Mouse (Mus musculus) cerebellum, adult 9-11 months (tissue): ENCODE measurements around the gene Dnaaf1.

Source experiments
- DNase-seq: peaks from one replicate; pipeline ENCODE4 v3.0.0; 2022

The Dnaaf1 gene

DNA sequence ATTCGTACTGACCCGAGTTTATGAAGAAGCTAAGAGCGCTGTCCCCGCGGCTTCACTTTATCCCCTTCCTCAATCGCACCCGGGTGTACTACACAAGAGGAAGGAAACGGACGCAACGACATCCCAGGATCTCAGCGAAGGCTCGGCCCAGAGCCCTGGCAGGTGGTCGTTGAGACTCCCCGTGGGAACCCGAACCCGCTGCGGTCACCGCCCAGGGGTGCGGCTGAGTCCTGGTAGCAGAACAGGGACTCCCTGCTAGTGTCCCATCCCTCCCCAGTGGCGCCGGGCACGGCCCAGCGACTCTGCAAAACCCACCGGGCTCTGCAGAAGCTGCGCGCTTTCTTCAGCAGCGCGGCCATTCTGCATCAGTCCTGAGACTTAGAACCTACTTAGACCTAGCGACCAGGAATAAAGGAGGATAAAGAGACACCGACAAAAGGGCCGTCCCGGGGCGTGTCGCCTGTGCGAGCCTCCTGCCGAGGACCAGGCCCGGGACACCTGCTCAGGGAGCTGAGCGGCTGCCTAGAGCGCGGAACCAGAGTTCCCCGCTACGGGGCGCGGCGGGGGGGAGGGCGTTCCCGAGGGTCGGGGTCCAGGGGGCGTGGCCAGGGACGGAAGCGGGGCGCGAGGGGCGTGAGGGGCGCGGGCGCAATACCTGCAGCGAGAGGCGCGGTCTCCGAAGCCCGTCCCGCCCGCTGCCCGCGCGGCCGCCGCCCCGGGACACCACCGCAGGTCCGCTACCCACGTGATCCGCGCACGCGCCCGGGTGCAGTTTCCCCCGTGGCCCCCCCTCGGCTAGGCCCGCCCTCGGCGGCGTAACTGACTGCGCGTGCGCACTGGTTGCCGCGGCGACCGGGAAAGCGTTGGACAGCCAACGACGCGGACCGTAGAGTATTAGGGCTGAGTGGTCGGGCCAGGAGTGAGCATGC is at the start of gene Dnaaf1, which contains the start of gene Hsdl1:
Gene Dnaaf1, plus strand, starts transcription at position 799 of the 929 bp plus-strand sequence.
Gene Hsdl1, minus strand, starts transcription at position 747 of the 929 bp plus-strand sequence.
- peak; percentile 94 for DNase-seq

DNA sequence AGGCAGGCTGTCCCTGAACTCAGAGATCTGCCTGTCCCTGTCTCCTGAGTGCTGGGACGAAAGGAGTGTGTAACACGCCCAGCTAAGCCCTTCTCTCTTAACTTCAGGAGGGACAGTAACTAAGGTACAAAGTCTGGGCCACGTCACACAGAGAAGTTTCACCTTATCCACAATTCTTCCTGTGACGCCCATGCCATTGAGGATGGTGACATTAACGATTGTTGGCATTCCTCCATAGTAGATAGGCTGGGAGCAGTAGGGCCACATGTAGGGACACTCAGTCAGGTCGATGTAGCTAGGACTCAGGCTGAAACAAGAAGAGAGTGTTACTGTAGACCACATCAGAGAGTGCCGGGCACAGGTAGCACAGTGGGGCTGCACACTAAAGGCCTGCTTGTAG is 46.3 kb upstream of the Dnaaf1 start:
- no peak for DNase-seq

- DNase-seq: no peak
Observed at GRCm38 (mm10) chr8:119530937-119531336, 44.1 kb upstream of the Dnaaf1 start.

DNA sequence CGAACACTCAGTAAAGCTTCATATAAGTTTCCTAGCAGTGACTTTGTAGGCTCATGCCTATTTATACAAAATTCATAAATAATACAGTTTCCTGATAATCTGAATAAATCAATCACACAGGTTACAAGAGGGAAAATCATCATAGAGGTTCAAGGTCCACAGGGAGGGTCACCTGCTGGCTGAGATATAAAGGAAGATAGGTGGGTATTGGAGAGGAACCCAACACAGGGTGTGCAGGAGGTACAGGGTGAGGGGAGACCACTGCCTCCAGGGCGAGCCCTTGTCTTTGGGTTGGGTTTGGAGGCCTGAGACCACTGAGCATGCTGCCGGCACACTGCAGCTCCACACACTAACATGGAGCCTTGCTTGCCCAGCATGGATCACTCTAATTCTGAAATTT is 43.6 kb upstream of the Dnaaf1 start:
- DNase-seq: no peak

GRCm38 (mm10) chr8:119531973-119532372 is 43.1 kb upstream of the Dnaaf1 start:
- DNase-seq: no peak

GRCm38 (mm10) chr8:119544606-119545005 is 30.4 kb upstream of the Dnaaf1 start:
- DNase-seq: no peak

DNA sequence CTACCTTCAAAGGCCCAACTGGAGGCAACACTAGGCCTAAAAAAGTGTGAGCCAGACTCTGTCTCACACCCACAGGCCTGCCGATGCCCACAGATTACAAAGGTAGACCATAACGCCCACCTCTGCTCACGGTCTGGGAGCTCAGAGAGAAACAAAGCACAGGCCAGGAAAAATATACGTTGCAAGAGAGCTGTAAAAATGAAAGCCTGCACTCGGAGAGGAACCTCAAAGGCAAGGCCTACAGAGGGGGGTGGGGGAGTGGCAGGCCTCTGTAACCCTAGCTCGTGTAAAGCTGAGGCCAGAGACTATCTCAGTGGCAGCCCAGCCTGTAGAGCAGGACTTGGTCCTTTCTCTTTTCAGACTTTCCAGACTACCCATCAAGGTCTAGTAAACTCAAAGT is 29.9 kb upstream of the Dnaaf1 start:
- no peak for DNase-seq

DNA sequence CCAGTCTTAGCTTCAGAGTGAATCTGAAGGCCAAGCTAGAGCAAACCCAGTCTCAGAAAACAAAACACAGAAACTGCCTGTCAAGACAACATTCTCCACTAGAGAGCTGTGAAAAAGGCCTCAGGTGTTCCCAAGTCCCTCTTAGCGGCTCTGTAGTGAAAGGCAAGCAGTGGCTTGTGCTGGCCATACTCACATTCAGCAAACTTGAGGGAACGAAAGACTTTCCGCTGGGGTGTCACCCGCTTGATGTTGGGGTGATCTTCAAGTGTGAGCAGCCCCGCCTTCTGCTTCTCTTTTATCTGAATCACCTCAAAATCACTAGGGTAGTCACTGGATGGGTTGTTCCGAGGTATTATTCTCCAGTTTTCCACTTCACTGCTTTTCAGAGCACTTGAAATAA is 29.2 kb upstream of the Dnaaf1 start:
- DNase-seq: no peak

DNA sequence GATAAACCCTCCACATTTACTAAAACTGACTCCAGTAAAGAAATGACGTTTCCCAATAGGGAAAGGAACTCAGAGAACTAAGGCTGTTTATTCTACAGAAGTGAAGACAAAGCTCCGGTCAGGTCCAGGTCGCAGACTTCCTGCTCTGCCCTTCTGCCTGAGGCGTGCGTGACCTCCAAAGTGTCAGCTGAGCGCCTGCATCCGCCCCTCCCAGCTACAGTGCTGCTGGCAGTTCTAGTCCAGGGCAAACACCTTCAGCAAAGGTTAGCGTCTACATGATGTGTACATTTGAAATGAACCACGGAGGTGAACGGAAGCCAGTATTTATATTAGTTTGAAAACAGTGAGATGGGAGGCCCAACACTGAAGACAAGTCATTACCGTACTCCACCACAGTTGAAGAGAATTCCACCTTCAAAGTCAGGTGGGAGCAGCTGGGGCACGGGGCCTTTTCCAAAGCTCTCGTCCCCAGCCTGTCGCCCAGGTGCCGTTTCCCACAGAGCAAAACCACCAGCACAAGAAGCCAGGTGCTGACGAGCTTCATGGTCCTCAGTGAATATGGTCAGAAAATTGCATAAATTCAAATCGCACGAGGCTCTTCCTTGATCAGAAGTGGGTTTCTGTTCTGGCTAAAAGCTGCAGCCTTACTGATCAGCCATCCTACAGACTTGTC is 27.9 kb upstream of the Dnaaf1 start:
- no peak for DNase-seq

GRCm38 (mm10) chr8:119548560-119549113 is 26.4 kb upstream of the Dnaaf1 start:
- DNase-seq: no peak

GRCm38 (mm10) chr8:119552967-119553366 is 22.1 kb upstream of the Dnaaf1 start:
- no peak for DNase-seq

DNA sequence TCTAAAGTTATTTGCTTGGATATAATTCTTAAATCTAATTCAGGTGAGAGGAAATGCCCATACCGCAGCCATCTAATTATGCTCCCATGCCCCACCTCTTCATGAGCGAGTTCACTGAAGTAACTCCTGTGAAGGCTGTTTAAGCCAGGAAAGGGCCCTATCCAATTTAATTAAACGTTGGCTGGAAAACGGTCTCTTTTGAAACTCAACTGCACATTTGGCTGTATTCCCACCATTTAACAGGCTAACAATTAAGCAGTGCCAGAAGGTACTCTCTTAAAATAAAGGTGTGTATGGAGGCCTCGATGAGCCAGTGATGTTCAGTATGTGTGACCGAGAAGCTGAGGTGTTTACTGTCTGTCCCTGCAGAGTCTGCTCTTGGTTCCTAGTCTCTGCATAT is 19.2 kb upstream of the Dnaaf1 start:
- no peak for DNase-seq

GRCm38 (mm10) chr8:119557132-119557531 is 17.9 kb upstream of the Dnaaf1 start:
- DNase-seq: peak; percentile 30

GRCm38 (mm10) chr8:119557821-119558602 is 17.0 kb upstream of the Dnaaf1 start:
- DNase-seq: peak; percentile 45

DNA sequence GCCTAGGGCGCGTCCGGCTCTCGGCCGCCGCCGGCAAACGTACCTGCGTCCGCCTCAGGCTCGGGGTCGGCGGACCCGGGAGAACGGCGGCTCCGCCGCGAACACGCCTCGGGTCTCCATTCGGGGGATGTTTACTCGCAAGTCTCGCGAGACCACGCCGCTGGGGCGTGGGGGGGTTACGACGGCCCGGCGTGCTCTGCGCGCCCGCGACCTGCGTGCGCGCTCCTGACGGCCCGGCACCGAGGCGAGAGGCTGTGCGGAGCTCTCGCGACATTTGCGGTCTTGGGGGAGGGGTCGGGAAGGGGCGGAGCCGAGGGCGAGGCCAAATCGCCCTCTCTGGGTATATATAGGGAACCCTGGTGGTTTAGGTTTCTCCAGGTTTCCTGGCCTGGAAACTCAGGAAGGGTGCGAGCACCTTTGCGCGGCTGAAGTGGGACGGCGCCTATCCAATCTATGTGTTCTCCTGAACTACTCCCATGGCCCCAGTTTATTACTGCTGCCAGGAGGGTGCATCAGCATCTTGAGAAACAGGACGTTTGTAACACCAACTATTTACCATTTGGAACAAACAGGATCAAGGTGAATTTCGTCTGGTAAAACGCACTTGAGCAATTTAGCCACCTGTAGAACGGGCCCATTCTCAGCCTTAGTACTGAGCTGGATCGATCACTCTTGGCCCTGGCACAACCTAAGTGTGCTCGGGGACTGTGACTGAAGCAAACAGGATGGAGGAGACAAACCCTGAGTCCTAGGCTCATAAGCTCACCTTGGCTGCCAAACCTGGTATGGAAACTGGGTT is 16.2 kb upstream of the Dnaaf1 start, which contains the start of gene Mbtps1:
Gene Mbtps1, minus strand, starts transcription at position 133 of the 799 bp plus-strand sequence.
- DNase-seq: peak; percentile 98

DNA sequence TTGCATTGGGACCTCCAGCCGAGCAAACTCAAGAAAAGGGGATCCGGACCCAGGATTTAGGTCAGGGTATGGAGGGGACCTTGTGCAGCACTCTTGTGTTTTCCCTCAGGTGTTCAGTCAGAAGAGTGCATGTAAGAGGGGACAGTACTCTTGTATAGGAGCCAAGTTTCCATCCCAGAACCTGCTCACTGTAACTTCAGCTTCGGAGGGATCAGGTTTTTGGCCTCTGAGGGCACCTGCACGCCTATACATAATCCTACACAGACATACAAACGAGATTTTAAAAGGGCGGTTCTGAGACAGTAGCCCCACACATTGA is 15.7 kb upstream of the Dnaaf1 start:
- DNase-seq: no peak

- peak; percentile 44 for DNase-seq
Observed at GRCm38 (mm10) chr8:119563849-119564251, 11.2 kb upstream of the Dnaaf1 start.

DNA sequence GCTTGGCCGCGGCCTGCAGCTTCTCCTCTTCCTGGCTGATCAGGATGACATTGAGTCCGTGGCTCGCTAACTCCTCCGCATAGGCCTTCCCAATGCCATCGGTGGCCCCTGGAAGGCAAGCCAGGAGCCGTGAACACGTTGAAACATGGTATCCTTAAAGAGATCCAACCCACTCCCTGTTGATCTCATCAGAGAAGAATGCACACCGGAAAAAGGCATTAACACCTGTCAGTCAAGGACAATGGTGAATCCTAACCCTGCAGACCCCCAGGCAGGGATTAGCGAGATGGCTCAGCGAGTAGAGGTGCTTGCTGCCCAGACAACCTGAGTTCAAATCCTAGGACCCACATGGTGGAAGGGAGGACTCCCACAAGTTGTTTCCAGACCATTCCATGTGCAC is 8.7 kb upstream of the Dnaaf1 start:
- DNase-seq: no peak

GRCm38 (mm10) chr8:119568251-119568650 is 6.8 kb upstream of the Dnaaf1 start:
- DNase-seq: no peak

DNA sequence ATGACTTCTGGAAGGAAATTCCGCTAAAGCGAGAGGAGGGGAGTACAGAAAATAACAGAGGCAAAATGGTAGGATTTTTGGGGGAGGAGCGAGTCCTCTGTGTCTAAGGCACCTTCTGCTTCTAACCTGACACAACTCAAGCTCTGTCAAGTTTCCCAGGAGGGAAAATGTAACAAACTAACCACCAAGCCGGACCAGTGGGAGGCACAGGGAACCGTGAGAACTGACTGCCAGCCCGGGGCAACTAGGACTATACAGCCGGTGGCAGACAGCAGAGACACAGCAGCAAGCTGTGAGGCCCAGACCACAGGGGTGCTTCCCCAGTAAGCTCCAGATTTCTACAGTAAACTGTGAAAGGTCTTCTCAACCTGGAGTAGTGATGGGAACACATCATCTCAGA is 6.1 kb upstream of the Dnaaf1 start:
- no peak for DNase-seq

GRCm38 (mm10) chr8:119569881-119570280 is 5.2 kb upstream of the Dnaaf1 start:
- no peak for DNase-seq

- DNase-seq: no peak
Observed at GRCm38 (mm10) chr8:119571135-119571534, 3.9 kb upstream of the Dnaaf1 start.
